Mouse (Mus musculus) CD4-positive helper T cell, adult 2 months (primary cell): ENCODE data around the gene Pfn4.
"Not testable (repeated sequence)": the region's sequence is repeated elsewhere in the genome, so short reads cannot be mapped to it uniquely, and the experiment has no call there.

Source experiments
- DNase-seq: peaks from one replicate; pipeline ENCODE4 v3.0.0-alpha.2; 2012; ENCODE audit warnings: low read depth, missing footprints, low spot score

Pfn4 gene

GRCm38 (mm10) chr12:4784466-4784865 lies 15.6 kb downstream of the Pfn4 start:
- no peak for DNase-seq

GRCm38 (mm10) chr12:4788128-4788527 lies 19.3 kb downstream of the Pfn4 start:
- DNase-seq: not testable (repeated sequence)

GRCm38 (mm10) chr12:4793718-4794117 lies 24.9 kb downstream of the Pfn4 start:
- no peak for DNase-seq

- not testable (repeated sequence) for DNase-seq
These were observed 28.6 kb downstream of the Pfn4 start for GRCm38 (mm10) chr12:4797471-4797870.

- DNase-seq: no peak
These were observed 42.2 kb downstream of the Pfn4 start for GRCm38 (mm10) chr12:4811036-4811435.

GRCm38 (mm10) chr12:4811705-4812104 lies 42.9 kb downstream of the Pfn4 start:
- no peak for DNase-seq

GRCm38 (mm10) chr12:4813636-4814035 lies 44.8 kb downstream of the Pfn4 start:
- no peak for DNase-seq

GRCm38 (mm10) chr12:4816680-4817360 lies 48.0 kb downstream of the Pfn4 start:
- DNase-seq: no peak

- DNase-seq: peak; percentile 97
These were observed 48.7 kb downstream of the Pfn4 start, which contains the start of gene Sf3b6 for GRCm38 (mm10) chr12:4817361-4818101. Gene Sf3b6, plus strand, starts transcription at chr12:4817544.

GRCm38 (mm10) chr12:4827256-4827655 lies 58.4 kb downstream of the Pfn4 start:
- no peak for DNase-seq
